Mouse (Mus musculus): ENCODE data around the gene Elf5.

The Elf5 gene

DNA sequence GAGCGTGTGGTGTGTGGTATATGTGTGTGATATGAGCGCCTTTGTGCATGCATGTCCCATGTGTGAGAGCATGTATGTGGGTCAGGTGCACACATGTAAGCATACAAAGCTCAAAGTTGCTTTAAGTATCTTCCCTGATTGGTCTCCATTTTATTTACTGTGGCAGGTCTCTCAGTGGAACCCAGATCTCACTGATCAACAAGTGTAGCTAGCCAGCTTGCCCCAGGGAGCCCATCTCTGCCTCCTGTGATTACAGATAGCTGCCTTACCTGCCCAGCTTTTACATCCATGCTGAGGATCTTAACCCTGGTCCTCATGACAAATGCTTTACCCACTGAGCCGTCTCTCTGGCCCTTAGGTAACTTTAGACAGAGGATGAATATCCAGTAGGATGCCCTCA, 66.8 kb downstream of the Elf5 start:
- no peak for DNase-seq

DNA sequence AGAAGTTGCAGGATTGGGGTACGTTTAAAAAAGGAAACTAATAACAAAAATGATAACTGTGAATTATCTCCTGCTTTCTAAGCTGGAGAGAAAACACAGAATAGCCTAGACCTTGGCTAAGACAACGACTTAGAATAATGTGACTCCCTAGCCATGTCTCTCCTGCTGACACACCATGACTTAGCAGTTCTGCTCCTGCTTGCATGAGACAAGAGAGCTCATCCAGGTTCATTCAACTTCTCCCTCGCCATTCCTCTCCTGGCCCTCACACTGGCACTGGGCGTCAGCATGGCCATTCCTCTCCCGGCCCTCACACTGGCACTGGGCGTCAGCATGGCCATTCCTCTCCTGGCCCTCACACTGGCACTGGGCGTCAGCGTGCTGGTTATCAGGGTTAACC, 68.8 kb downstream of the Elf5 start:
- DNase-seq: no peak

GRCm38 (mm10) chr2:103480871-103481270, 69.4 kb downstream of the Elf5 start:
- no peak for DNase-seq

DNA sequence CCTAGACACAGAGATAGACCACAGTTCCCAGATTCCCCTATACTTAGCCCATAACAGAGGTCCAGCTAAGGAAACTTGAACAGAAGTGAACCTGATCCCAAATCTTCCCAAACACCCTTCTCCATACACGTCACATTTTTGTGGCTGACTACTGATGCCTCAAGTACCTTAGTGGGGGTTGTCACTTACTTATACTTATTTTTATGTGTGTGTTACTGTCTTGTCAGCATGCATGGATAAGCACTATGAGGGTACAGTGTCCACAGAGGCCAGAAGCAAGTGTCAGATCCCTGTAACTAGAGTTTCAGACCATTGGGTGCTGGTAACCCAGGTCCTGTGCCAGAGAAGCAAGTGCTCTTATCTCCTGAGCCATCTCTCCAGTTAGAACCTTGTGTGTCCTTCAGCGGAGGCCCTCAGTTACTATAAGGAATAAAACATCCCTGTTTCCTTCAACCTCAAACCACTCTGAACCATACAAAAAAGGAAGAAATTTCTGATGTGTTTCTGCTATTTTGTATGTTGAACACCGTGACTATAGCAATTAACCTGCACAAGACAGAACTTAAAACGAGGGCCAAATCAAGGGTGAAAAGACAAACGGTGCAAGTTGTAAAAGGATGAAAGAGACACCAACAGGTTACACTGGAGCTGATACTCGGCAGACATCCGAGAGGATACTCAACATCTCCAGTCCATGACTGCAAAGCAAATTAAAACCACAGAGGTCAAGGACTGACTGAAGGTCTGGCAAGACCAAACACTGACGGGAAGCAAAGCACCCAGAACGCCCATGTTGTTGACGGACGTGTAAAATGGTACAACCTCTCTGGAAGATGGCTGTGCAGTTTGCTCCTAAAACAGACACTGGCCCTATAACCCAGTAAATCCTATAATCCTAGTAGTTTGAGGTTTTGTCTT, 70.1 kb downstream of the Elf5 start:
- DNase-seq: no peak

GRCm38 (mm10) chr2:103483289-103483985, 71.9 kb downstream of the Elf5 start:
- no peak for DNase-seq

DNA sequence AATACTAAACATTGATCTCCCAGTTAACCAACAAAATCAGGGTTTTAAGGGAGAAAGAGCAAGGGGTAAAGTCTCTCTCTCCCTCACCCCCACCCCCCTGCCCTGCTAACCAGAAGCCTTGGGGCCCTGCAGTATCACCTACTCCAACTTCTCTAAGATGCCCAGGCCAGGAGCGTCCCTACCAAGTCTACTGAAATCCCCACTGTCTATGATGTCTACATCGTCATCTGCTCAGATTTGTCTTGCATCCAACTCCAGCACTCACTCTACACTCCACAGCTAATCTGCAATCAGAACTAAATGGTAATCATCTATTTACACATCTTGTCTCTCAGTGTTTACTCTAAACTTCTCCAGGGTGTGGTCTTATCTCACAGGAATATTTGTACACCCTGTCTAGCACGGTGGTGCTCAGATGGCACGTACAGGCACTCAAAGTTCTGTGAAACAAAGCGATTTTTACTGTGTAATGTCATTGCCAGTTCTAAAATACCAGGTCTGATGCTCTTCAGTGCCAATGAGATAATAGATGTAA, 72.6 kb downstream of the Elf5 start:
- peak in 1 of 2 experiments; percentile 12 for DNase-seq

DNA sequence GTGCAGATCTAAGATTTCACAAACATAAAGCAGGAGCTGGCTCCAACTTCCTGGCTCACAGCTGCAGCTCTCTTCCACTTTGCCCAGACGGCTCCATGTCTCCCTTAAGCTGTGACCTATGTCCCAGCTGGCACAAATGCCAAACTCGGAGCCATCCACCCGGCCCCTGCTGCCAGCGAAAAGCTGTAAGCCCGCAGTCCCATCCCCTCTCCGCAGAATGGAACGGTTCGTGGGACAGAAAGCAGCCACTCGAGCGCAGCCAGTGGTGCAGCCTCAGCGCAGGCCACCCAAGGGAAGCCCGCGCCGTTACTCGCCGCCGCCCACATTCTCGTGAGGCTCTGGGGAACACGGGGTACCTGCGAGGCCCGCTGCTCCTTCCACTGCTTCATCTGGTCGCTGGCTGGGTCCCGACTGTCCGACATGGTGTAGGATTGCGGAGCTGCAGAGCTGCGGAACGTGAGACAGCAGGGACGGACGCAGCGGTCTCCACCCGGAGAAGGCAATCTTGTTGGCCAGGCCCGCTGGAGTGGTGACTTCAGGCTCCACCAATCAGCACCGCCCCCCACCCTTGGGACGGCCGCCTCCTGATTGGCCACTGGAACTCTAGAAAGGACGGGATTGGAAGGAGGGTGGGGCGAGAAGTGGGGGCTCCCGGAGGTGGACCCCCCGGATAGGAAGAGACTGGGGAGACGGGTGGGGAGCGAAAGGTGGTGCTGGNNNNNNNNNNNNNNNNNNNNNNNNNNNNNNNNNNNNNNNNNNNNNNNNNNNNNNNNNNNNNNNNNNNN, 73.3 kb downstream of the Elf5 start, which contains the start of gene Cat:
TSS of gene Cat (minus strand) at position 544 of the 785 bp plus-strand sequence.
- peak; percentile 96 to 97 for DNase-seq

DNA sequence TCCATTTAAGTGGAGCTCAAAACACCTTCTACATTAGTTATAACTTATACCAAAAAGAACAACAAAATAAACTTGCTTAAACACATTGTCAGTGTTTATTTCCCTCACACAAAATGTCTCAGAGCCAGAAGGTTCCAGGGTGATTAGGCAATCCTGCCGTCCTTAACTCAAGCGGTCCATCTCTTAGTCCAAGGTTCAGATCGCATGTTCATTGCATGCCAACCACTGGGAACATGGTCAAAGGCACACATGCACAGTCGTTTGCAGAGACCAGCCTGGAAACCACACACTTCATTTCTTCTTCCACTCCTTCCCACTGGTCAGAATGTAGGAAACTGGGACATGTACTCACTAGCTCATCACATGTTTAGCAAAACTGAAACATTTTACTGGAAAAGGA, 81.0 kb downstream of the Elf5 start:
- no peak for DNase-seq

DNA sequence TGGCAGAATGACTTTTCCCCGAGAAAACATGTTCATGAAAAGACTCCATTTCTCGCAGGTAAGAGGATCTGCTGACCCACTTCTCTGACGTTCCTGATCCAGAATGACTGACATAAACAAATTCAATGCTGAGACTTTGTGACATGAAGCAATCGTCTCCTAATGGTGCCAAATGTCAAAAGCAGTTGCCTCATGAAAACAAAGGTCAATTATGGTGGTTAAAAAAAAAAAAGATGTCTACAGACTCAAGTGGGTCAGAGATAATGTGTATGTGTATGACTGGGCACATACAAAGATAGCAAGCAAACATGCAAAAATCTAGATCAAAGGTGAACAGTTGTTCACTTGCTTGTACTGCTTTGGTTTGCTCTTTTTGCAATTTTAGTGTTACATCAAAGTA, 82.3 kb downstream of the Elf5 start:
- DNase-seq: no peak

DNA sequence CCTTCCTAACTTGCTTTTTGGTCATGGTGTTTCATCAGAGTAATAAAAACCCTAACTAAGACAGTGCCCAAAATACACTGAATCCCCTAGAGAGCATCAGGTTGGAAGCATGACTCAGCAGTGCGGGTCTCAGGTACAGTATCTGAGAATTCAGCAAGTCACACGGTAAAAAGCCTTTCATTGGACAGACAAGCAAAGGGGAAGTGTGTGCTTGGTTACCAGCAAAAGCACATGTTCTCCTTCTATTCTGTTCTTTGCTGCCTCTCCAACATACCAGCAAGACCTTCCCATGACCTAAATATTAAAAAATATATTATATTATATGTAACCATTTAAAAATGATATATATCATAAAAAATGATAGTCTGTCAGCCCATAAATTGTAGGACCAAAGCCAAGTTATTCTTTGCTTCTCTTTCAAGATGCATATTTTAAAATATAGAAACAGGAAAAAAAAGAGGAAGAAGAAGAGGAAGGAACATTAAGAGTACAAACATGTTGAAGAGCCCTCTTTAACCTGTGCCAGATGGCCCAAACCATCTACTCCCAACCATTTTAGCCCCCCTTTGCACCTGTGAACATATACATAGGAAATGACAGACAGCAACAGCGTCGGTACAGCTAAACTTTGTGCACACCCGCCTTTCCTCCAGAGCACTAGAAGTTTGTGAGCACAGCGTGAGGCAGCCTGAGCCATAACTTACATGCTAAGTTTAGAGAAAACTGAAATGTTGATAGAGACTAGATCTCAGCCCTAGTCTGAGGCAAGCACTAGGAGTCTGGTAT, 84.3 kb downstream of the Elf5 start:
- DNase-seq: no peak
